Mouse (Mus musculus) thymus, postnatal 10 days (tissue): ENCODE results near the gene Chd6.

ENCODE experiments used
- DNase-seq, 2 experiments: peaks; one replicate each; pipeline ENCODE4 v3.0.0; 2021; ENCODE audit warnings: low spot score in 2 of 2

Chd6 gene

DNA sequence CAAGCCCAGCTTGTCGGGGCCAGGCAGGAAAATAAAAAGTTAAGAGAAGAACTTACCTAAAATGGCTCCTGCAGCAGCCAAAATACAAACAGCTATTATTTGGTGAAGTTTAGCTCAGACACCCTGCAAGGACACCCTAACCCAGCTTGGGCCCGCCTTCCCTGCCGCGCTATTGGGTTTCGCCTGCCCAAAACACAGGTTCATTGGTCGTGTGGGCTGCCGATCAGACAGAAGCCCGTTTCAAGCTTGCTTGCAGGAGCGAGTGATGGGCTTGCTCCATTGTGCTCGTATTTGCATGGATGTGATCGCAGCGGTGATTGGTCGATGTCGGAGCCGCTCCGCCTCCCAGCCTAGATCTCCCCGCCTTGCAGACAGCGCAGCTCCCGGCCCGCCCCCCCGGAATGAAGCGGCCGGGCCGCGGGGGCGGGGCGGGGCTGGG is at the start of gene Chd6:
Gene Chd6 (minus strand): TSS at position 143 of the 439 bp plus-strand sequence.
- DNase-seq: peak; percentile 98

GRCm38 (mm10) chr2:161150004-161150842 is 41.3 kb upstream of the Chd6 start:
- no peak for DNase-seq

GRCm38 (mm10) chr2:161148428-161149020 is 39.6 kb upstream of the Chd6 start:
- no peak for DNase-seq

DNA sequence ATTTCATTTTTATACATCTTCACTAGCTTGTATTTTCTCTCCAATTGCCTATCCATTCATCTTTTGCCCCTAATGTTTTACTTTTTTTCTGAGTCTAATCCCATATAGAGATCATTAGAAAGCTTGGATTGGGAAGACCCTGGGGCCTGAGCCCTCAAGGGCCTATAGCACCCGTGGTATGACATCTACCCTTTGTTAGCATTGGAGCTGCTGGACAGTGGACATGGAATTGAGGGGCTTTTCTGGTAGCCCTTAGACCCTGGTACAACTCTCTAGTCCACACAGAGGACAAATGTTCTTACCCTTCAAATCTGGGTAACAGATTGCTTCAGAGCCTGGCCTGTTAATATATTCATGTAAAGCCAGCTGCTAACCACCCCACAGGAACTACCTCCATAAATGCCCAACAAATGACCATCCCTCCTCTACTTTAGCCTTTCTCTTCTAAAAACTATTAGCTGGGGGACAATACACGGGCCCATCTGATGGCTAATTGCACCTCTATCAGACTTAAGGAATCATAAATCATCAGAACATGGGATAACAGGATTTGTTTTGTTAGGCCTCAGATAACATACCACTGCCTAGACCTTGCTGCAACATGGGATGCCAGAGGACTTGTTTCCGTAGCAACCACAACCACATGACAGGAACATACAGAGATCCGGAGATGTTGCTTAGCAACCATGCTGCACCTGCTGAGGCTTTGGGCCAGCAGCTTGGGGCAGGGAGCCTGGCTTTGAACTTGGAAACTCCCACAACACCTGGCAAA is 39.0 kb upstream of the Chd6 start:
- peak; percentile 42 to 44 for DNase-seq

GRCm38 (mm10) chr2:161144799-161145198 is 35.9 kb upstream of the Chd6 start:
- no peak for DNase-seq

DNA sequence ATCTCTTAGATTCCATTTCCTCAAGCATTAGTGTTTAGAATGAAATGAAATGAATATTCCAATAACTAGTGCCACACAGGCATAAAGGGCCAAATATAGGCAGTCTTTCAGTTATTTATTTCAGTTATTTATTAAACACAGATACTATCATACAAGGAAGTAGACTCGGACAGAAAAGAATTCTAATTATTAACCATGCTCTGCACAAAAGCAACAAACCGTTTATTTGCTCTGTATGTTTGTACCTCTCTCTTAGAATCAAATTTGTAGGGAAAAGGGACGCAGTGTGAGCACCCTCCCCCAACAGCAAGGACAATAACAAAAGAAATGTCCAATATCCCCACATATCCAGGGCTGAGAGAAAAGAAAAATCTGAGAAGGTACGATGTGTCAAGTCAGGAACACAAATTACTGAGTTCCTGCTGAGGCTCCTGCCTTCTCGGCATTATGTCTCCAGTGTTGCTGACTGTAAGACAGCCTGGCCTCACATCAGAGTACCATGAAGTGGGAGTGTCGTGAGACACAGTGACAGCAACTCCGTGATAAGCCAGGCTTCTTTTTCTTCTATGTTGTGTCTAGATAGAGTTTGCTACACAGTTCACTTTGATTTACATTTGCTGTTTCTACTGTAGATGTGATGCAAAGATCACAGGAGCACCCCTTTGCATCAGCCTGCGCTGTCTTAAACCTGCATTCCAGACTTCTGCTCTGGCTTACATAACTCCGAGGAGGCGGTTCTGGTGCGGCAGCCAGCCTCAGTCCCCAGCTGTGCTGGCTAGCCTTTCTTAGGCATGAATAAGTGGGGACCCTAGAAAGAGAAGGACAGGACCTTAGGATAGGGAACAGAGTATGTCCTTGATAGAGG is 30.0 kb upstream of the Chd6 start:
- no peak for DNase-seq

DNA sequence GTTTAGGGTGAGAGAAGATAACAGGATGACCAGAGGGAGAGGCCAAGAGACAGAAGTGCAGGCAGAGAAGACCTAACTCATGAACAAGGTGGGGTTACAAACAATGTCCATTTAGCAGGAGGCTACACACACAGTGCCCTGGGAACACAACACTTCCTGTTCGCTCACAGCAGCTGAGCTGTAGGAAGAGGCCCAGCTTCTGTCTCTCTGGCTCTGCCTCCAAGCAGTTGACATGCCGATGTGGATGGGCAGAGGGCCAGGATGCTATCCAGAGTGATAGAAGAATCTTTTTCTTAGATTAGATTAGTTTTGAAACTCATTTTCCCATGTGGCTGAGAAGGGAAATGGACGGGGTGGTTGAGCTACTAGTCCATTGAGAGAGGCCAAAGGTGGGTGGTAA is 28.1 kb upstream of the Chd6 start:
- DNase-seq: no peak

DNA sequence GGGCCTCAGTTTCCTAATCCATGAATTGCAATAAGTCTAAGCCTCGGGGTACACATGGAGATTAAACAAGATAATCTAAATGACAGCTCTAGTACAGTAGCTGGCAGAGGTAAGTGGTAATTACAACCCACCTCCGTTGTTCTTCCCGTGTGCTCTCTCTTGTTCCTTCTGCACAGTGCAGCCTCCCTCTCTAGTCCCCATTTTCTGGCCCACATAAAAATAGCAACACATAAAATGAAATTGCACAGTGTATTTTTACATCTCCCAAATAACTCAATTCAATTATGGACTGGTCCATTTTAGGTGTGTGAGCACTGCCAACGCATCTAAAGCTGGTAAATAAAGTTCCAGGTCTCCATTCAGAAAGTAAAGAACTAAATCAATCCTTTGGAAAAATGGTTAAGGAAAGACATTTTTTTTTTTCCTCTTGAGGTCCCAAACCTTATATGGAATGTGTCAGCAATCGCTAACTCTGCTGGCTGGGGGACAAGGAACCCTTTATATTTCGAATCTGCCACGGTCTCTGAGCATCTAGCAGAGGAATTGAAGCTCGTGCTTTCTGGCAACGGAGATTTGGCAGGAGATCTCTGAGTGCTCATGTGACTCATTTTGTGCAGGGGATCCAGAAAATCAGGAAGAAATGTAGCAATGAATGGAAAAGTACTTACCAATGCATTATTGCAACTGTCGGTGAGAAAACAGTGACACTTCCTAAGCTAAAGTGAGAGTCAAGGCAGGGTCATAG is 19.7 kb upstream of the Chd6 start:
- DNase-seq: no peak

DNA sequence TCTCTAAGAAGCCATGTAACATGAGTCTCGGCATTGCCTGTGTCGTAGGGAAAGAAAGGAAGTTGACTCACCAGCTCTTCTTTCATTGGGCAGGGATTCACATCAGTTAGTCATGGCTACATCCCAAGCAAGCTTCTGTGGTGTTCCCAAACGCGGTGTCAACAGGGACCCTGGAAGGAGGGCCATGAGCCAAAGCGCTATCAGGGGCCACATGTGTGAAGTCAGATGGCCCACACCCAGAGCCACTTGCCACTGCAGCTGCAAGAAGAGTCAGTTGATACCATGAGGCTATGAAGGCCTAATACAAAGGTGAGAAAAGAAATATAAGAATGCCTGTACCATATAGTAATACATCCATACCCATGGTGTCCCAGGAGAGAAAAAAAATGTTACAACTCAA is 3.1 kb upstream of the Chd6 start:
- no peak for DNase-seq

GRCm38 (mm10) chr2:161109398-161109821 is 535 bp upstream of the Chd6 start:
- DNase-seq: no peak

- peak; percentile 54 to 68 for DNase-seq
Measured at GRCm38 (mm10) chr2:161108085-161108927, 569 bp downstream of the Chd6 start.

- DNase-seq: no peak
Measured at GRCm38 (mm10) chr2:161107236-161107635, 1.6 kb downstream of the Chd6 start.

DNA sequence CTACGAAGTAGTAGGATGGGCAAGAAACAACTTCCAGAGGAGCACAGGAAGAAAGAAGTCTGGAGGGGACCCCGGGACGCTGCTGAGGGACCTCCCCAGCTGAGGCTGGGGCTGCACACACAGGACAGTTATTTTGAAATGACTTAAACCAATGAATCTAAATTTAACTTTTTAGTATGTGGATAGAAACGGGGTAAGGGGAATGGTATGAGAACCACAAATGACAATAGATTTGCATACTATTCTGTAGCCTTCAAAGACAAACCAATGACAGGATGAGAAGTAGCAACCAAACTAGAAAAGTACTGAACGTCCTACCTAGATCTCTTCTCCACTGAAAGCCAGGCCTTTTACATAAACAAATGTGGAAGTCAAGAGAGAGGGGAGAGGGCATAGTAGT is 5.1 kb downstream of the Chd6 start:
- DNase-seq: no peak

DNA sequence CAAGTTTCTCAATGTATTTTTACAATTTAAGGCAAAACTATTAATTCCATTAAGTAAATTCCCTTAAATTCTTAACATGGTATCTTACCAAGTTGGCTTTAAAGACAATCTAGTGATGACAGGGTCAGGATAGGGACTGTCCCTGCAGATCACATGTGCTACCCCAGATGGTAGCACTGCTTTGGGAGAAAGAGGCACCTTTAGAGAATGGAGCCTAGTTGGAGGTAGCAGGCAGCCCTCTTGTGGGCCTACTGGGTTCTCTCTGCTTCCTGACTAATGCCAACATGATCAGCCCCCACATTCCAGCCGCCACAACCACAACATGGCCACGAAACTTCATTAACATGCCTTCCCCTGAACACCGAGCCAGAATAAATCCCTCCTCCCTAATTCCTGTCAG is 6.8 kb downstream of the Chd6 start:
- no peak for DNase-seq

GRCm38 (mm10) chr2:161097746-161098145 is 11.1 kb downstream of the Chd6 start:
- DNase-seq: no peak

GRCm38 (mm10) chr2:161090746-161091405 is 18.0 kb downstream of the Chd6 start:
- no peak for DNase-seq

DNA sequence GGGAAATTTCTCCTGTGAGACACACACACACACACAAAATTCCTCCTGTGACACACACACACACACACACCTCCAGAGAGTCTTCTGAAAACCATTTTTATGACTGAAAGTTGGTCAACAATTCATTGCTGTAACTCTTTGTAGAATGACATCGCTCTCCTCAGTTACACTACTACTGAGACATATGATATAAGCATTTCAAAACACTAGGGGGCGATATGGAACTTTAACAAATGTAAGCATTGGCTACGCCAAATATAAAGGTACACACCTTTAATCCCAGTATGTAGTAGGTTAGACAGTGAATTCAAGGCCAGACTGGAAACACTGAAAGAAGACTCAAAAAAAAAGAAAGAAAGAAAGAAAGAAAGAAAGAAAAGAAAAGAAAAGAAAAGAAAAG is 18.7 kb downstream of the Chd6 start:
- DNase-seq: peak in 1 of 2 experiments; percentile 64

GRCm38 (mm10) chr2:161078590-161078989 is 30.3 kb downstream of the Chd6 start:
- DNase-seq: no peak

DNA sequence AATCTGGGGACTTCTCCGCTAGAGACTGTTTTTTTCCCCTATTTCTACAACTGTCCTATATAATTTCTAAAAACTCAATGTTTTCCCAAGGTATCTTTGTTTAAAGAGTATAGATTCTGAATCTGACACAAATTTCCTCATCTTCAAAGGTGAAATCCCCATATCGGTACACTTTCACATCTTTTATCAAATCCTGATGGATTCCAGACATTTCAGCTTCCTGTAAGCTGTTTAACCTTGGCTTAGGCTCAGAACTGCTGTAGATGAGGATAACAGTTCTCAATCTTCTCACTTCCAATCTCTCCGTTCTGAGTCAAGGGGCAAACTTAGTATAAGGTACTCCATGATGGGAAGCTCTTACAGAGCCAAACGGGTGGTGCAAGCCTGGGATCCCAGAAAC is 32.6 kb downstream of the Chd6 start:
- no peak for DNase-seq
